Mouse (Mus musculus) adipose tissue, adult 10 weeks (tissue): Measurements from ENCODE around the gene Akt2. TPM values are rescaled to one million over a fixed set of nuclear protein-coding genes. Genes with fewer than 3 reads are reported as not detected.

Source experiments
- polyA plus RNA-seq: library from polyadenylated mRNA; stranded (reverse); fragments of 350-450 nt; fragmentation: Illumina TruSeq; extraction: RNeasy Lipid Tissue Mini Kit (QIAGEN cat#74804); gene quantifications from one replicate; pipeline ENCODE4 v1.2.3, GENCODE M21; 2014; ENCODE audit warnings: low read depth, low replicate concordance

Gene Akt2
- 123 TPM for polyA plus RNA-seq

GRCm38 (mm10) chr7:27591266-27592216, at the start of gene Akt2:
Gene Akt2 (plus strand): TSS chr7:27591552.

GRCm38 (mm10) chr7:27552931-27553513, 38.3 kb upstream of the Akt2 start, which contains the start of the genes Pld3 and 2310022A10Rik:
Gene Pld3 (minus strand): TSS chr7:27553218.
Gene 2310022A10Rik (plus strand): TSS chr7:27553233.

GRCm38 (mm10) chr7:27653681-27654437, 62.5 kb downstream of the Akt2 start, which contains the start of gene Ttc9b:
Gene Ttc9b (plus strand): TSS chr7:27653915.

GRCm38 (mm10) chr7:27674522-27675221, 83.3 kb downstream of the Akt2 start, which contains the start of gene Map3k10:
Gene Map3k10 (minus strand): TSS chr7:27674598.

GRCm38 (mm10) chr7:27688815-27689612, 97.7 kb downstream of the Akt2 start, which contains the start of gene Zfp607b:
Gene Zfp607b (plus strand): TSS chr7:27689340.

Other genes with a start within 250 kb of the Akt2 start
- 27.0 TPM for gene Shkbp1, start 235.5 kb upstream of the Akt2 start, polyA plus RNA-seq
- 1.2 TPM for gene Gm20479, start 234.1 kb upstream of the Akt2 start, polyA plus RNA-seq
- gene Sptbn4, start 143.9 kb upstream of the Akt2 start, polyA plus RNA-seq: 0.56 TPM
- 56.7 TPM for gene Blvrb, start 143.6 kb upstream of the Akt2 start, polyA plus RNA-seq
- 7.5 TPM for gene Sertad3, start 117.8 kb upstream of the Akt2 start, polyA plus RNA-seq
- gene Sertad1, start 104.6 kb upstream of the Akt2 start, polyA plus RNA-seq: 16.7 TPM
- 2.0 TPM for gene Prx, start 92.2 kb upstream of the Akt2 start, polyA plus RNA-seq
- 1.7 TPM for gene Hipk4, start 68.3 kb upstream of the Akt2 start, polyA plus RNA-seq
- gene Pld3, start 38.3 kb upstream of the Akt2 start, polyA plus RNA-seq: 98.1 TPM
- 13.5 TPM for gene 2310022A10Rik, start 38.3 kb upstream of the Akt2 start, polyA plus RNA-seq
- gene Ttc9b, start 62.4 kb downstream of the Akt2 start, polyA plus RNA-seq: not detected
- 15.8 TPM for gene Map3k10, start 83.0 kb downstream of the Akt2 start, polyA plus RNA-seq
- gene Zfp607b, start 97.8 kb downstream of the Akt2 start, polyA plus RNA-seq: 2.6 TPM
- 8.6 TPM for gene Zfp60, start 139.8 kb downstream of the Akt2 start, polyA plus RNA-seq
- 5.7 TPM for gene Zfp626, start 215.6 kb downstream of the Akt2 start, polyA plus RNA-seq
- 4.5 TPM for gene Zfp59, start 247.1 kb downstream of the Akt2 start, polyA plus RNA-seq